Mouse (Mus musculus) liver, embryonic 13.5 days (tissue): ENCODE measurements around the gene Kif19a. TPM values are rescaled to one million over a fixed set of nuclear protein-coding genes. Genes with fewer than 3 reads are reported as not detected.

ENCODE experiments used
- ATAC-seq: fragments of 200-750 bp; cut with Nextera tagmentation; 2 replicates; pipeline ENCODE4 v1.8.0; 2017; ENCODE audit warnings: low read depth, mild to moderate bottlenecking, moderate number of reproducible peaks, moderate library complexity
- DNase-seq: peaks from one replicate; pipeline ENCODE4 v3.0.0; 2022
- H3K27ac ChIP-seq: fragments of 300-500 bp; sonication (generic); 2 replicates; pipeline ENCODE4 v1.5.1; 2015; ENCODE audit warnings: moderate library complexity, mild to moderate bottlenecking, inconsistent platforms
- H3K27me3 ChIP-seq: fragments of 300-500 bp; sonication (generic); 2 replicates; pipeline ENCODE4 v1.6.1; 2015; ENCODE audit warnings: mild to moderate bottlenecking, inconsistent platforms
- H3K36me3 ChIP-seq: fragments of 300-500 bp; sonication (generic); 2 replicates; pipeline ENCODE4 v1.6.1; 2015; ENCODE audit warnings: mild to moderate bottlenecking, inconsistent platforms
- H3K4me1 ChIP-seq: fragments of 300-500 bp; sonication (generic); replicated peaks from 2 replicates; pipeline ENCODE4 v1.6.1; 2015; ENCODE audit warnings: inconsistent platforms
- H3K4me2 ChIP-seq: fragments of 300-500 bp; sonication (generic); 2 replicates; pipeline ENCODE4 v1.6.1; 2015; ENCODE audit warnings: inconsistent platforms, mild to moderate bottlenecking, moderate library complexity
- H3K4me3 ChIP-seq: fragments of 300-500 bp; sonication (generic); replicated peaks from 2 replicates; pipeline ENCODE4 v1.5.1; 2015; ENCODE audit warnings: mild to moderate bottlenecking, inconsistent platforms
- H3K9ac ChIP-seq: fragments of 300-500 bp; sonication (generic); 2 replicates; pipeline ENCODE4 v1.6.1; 2015; ENCODE audit warnings: mild to moderate bottlenecking, inconsistent platforms
- H3K9me3 ChIP-seq: fragments of 300-500 bp; sonication (generic); replicated peaks from 2 replicates; pipeline ENCODE4 v1.6.1; 2016; ENCODE audit warnings: inconsistent platforms
- WGBS: fragments of 180-500 bp; shearing (Covaris S2); methylation state at CpG from one replicate; pipeline ENCODE4 v1.1.7; 2015; ENCODE audit not compliant: insufficient replicate concordance; 5-methylcytosine and 5-hydroxymethylcytosine counted together
- polyA plus RNA-seq: library from polyadenylated mRNA; unstranded; fragments of >200 nt; fragmentation: Nextera tagmentation; extraction: Ambion mirVana; gene quantifications from 2 replicates; pipeline ENCODE4 v1.2.1, GENCODE M21; 2015

Kif19a gene
- polyA plus RNA-seq, 1 experiment from 2014 or later: 0.07 TPM

DNA sequence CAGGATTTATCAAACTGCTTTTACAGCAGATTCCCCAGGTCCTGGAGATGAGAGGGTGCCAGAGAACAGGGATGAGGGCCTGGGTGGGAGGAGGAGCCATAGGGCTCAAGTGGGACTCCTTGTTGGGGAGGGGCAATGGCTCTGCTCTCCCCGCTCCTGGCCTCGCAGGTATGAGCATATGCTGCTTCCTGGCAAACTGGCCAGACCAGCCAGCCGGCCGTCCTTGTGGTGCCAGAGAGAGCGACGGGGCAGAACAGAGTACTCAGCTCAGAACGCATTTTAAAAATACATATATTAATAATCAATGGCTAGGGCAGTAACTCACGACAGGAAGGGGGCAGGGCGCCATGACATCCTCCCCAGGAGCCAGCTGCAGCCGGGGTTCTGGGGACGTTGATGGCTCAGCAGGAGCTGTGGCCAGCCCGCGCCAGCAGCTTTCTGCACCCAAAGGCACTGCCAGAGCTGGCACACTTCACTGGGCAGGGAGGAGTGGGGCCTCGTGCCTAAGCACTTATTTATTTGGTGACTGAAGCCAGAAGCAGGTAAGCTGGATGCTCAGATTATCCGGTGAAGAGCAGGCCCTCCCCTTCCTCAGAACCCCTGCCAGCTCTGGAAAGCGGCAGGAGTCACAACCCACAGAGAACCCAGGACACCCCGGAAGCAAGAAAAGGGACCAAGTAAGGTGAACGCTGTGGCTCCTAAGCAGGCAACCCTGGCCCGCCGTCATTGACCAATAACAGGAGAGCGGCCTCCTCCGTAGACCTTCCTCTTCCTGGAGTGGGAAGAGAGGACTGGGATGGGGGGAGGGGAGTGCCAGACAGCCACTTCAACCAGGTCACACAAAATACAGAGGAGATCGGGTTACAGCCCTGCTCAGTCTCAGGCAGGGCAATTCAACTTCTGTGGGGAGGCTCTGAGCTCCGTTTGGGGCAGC is 64.6 kb downstream of the Kif19a start:
- peak overlapping the region; percentile 59 for H3K9ac ChIP-seq
- ATAC-seq: peak; percentile 64

DNA sequence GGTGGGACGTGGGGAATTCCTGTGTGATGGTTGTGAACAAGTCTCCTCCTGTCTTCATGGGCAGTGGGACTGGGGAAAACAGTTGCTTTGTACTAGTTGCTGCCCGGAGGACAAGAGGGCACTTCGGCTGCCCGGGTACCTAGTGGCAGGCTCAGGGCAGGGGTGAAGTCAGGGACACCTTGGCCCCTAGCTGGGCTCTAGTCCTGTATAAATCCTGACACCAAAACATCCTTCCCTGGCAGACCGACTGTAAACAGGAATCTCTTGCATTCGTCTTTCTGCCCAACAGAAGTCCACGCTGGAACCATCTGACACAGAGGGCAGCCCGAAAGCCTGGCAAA is 65.2 kb downstream of the Kif19a start:
- H3K4me2 ChIP-seq: peak overlapping the region; percentile 68
- peak overlapping the region; percentile 59; the same call in 1 of the 2 replicates for H3K9ac ChIP-seq
- peak overlapping the region; percentile 59 for H3K27ac ChIP-seq
- no peaks in the 10 kb centered on the region for H3K36me3 ChIP-seq
- ATAC-seq: peak; percentile 17
- H3K4me3 ChIP-seq: peak overlapping the region; percentile 41; the same call in 1 of the 2 replicates
- DNase-seq: no peak
- peaks cover 41% of the 10 kb centered on the region for H3K4me1 ChIP-seq
- H3K27me3 ChIP-seq: no peaks in the 10 kb centered on the region
- H3K9me3 ChIP-seq: no peaks in the 10 kb centered on the region
- WGBS: 39% methylated on average over 8 of the region's 8 CpGs

More for the DNA sequence above, 64.6 kb downstream of the Kif19a start:
- peak overlapping the region; percentile 41 for H3K4me3 ChIP-seq
- peaks cover 41% of the 10 kb centered on the region for H3K4me1 ChIP-seq
- no peaks in the 10 kb centered on the region for H3K9me3 ChIP-seq
- DNase-seq: no peak
- H3K36me3 ChIP-seq: no peaks in the 10 kb centered on the region
- H3K27ac ChIP-seq: peak overlapping the region; percentile 59
- H3K4me2 ChIP-seq: peak overlapping the region; percentile 68
- WGBS: 14% methylated on average over 24 of the region's 24 CpGs
- no peaks in the 10 kb centered on the region for H3K27me3 ChIP-seq

DNA sequence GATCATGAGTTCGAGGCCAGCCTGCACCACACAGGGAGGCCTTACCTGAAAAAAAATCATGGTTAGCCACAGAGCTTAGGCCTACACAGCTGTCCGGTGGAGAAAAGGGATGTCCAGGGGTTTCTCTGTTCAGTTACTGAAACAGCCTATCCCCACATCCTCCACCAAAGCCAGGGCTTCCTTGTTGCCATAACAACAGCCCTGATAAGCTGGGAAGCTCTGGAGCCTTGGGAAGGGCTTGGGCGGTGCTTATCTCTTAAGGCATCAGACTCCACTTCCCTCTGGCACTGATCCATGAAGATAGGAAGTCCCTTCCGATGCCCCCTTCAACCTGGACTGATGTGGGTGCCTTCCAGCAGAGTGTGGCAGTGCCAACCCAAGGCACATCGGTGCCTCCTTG is 68.0 kb downstream of the Kif19a start:
- ATAC-seq: no peak
- Histone ChIP-seq H3K4me3 (no peak overlapping the region), H3K4me1 (peaks cover 42% of the 10 kb centered on the region), H3K36me3 (no peaks in the 10 kb centered on the region), H3K27me3 (no peaks in the 10 kb centered on the region), H3K9me3 (no peaks in the 10 kb centered on the region), H3K9ac (no peak overlapping the region), H3K4me2 (no peak overlapping the region), H3K27ac (no peak overlapping the region)
- no peak for DNase-seq
- 49% methylated on average over 5 of the region's 5 CpGs for WGBS

Other genes with a start within 250 kb of the Kif19a start
- 1,120 and 1,164 TPM in 2 replicates for gene Rpl38, start 96.9 kb upstream of the Kif19a start, polyA plus RNA-seq
- gene Ttyh2, start 90.0 kb upstream of the Kif19a start, polyA plus RNA-seq: 5.9 and 7.1 TPM in 2 replicates
- gene Dnaic2, start 38.0 kb upstream of the Kif19a start, polyA plus RNA-seq: 0.06 TPM in 1 of 2 replicates, not detected in the other
- gene Btbd17, start 30.6 kb downstream of the Kif19a start, polyA plus RNA-seq: 0.07 and 0.13 TPM in 2 replicates
- gene Gpr142, start 33.5 kb downstream of the Kif19a start, polyA plus RNA-seq: not detected in 2 replicates
- gene Gprc5c, start 85.8 kb downstream of the Kif19a start, polyA plus RNA-seq: 11.3 and 12.8 TPM in 2 replicates
- gene Cd300a, start 124.7 kb downstream of the Kif19a start, polyA plus RNA-seq: 4.0 and 5.5 TPM in 2 replicates
- 0.50 and 0.72 TPM in 2 replicates for gene Cd300lb, start 169.0 kb downstream of the Kif19a start, polyA plus RNA-seq
- 0.16 TPM in 1 of 2 replicates, not detected in the other for gene Cd300c, start 203.8 kb downstream of the Kif19a start, polyA plus RNA-seq
- gene Cd300ld, start 224.5 kb downstream of the Kif19a start, polyA plus RNA-seq: 0.48 and 0.59 TPM in 2 replicates
- gene Cd300c2, start 236.5 kb downstream of the Kif19a start, polyA plus RNA-seq: 4.2 and 4.9 TPM in 2 replicates